Mouse (Mus musculus) lung, adult 2 months (tissue): ENCODE measurements at regions not wholly inside any gene's neighbourhood (a gene's known extent, or its start where the extent isn't known, plus 50 kb on each side); places are given as distances from the start of the nearest gene placed in this dataset.

Experiments
- DNase-seq: peaks from one replicate; pipeline ENCODE4 v3.0.0; 2022
- H3K4me1 ChIP-seq: fragments of 200-500 bp; 2 replicates; pipeline ENCODE4 v1.6.1; 2011; ENCODE audit warnings: low read length; ENCODE audit not compliant: control insufficient read depth, insufficient read depth
- H3K4me3 ChIP-seq: fragments of 200-500 bp; replicated peaks from 2 replicates; pipeline ENCODE3; 2011; ENCODE audit warnings: low read depth, mild to moderate bottlenecking, control low read depth, low read length; ENCODE audit errors: extremely low read depth
- CTCF ChIP-seq: fragments of 200-500 bp; IDR thresholded peaks from 2 replicates; pipeline ENCODE4 v1.5.1; 2011; ENCODE audit warnings: mild to moderate bottlenecking, low read length, control low read depth; ENCODE audit not compliant: insufficient read depth
- POLR2A ChIP-seq: fragments of 200-500 bp; IDR thresholded peaks from 2 replicates; pipeline ENCODE4 v1.6.1; 2011; ENCODE audit warnings: low read depth, mild to moderate bottlenecking, control low read depth, low read length, borderline replicate concordance; ENCODE audit errors: extremely low read depth
- WGBS: fragments of 180-500 bp; shearing (Covaris S2); methylation state at CpG from one replicate; pipeline ENCODE4 v1.1.7; 2018; 5-methylcytosine and 5-hydroxymethylcytosine counted together

DNA sequence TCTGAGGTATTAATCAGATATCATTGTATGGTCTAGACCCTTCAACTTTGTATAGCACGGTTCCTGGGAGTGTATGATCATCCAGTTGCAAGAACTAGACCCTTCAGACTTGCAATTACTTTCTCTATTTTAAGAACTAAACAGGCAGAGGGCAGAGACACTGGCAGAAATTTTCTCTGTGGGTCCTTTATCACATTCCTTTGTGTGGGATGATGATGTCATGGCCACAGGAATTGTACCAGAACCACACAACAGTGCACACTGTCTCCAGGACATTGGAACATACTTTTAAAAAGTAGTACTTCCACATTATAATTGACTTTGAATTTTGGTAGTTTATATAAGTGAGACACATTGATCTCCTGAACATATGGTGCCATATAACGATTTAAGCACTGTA lies 674.2 kb downstream of the Rfpl4b start:
- DNase-seq: no peak
- TF ChIP-seq POLR2A: no peak
- TF ChIP-seq CTCF: no peak
- Histone ChIP-seq H3K4me1 (no peaks in the 10 kb centered on the region), H3K4me3 (no peak overlapping the region)
- 81% methylated on average over 2 of the region's 2 CpGs for WGBS

DNA sequence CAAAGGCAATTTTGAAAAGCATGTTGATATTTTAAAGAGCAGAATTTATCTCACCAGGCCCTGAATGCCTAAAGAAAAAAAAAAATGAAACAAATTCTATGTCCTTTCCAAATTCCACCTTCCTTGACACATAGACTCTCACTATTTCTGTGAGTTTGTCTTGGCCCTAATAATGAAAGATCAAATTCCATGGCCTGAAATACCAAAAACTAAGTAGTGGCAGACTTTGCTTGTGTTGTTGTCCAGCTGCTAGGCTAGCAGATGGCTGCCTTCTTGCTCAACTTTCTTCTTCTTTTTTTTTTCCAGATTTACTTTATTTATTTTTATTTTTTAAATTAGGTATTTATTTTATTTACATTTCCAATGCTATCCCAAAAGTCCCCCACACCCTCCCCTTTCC lies 682.4 kb downstream of the Rfpl4b start:
- Histone ChIP-seq H3K4me1 (no peaks in the 10 kb centered on the region), H3K4me3 (no peak overlapping the region)
- TF ChIP-seq POLR2A (no peak), CTCF (no peak)
- DNase-seq: no peak

DNA sequence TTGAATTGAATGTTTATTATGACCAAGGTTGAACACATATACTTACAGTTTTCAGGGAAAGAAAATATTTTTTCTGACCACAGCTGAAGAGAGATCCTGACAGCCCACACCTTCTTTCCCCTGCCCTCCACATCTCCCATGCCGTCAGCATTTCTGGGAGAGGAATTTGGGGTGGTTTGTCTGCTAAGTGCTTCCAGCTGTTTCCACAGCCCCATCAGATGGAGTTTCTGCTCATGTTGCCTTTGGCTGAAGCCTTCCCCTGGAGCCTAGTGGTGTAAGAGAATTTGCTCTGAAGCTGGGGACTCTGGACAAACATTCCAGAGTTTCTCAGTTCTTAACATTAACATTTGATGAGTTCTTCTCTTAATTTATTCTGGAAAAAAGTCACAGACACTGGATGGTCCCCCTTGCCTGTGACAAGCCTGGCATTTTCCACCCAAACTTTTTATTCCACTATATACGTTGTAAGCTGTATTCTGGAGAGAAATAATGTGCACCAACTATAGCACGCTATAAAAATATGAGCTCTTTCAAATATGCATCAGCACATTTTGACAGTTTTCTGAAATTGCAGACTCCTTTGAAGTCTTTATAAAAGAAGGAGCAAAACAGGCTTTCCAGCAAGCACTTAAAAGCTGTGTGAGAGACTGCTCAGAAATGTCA lies 699.5 kb downstream of the Rfpl4b start:
- H3K4me1 ChIP-seq: no peaks in the 10 kb centered on the region
- no peak overlapping the region for H3K4me3 ChIP-seq
- TF ChIP-seq POLR2A (no peak), CTCF (no peak)
- 58% methylated on average over 3 of the region's 3 CpGs for WGBS
- DNase-seq: no peak

DNA sequence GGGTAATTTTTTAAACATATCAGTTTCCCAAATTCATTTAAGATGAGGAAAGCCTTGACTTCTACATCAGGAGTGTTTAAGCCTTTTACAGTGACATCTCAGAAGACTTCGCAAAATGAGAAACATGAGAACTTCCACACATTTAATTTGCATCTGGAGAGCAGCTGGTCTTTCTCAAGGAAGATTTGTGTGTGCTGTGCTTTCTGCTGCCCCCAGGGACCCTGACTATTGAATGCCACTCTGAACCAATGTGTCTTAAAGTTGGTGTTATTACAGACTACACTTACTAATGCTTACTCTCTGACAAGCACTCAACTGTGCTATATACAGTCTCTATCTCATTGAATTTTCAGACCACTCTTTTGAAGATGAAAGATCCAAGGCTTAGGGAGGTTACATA lies 703.0 kb downstream of the Rfpl4b start:
- TF ChIP-seq CTCF: no peak
- no peak for TF ChIP-seq POLR2A
- H3K4me1 ChIP-seq: no peaks in the 10 kb centered on the region
- 91% methylated on average over 1 of the region's 1 CpGs for WGBS

DNA sequence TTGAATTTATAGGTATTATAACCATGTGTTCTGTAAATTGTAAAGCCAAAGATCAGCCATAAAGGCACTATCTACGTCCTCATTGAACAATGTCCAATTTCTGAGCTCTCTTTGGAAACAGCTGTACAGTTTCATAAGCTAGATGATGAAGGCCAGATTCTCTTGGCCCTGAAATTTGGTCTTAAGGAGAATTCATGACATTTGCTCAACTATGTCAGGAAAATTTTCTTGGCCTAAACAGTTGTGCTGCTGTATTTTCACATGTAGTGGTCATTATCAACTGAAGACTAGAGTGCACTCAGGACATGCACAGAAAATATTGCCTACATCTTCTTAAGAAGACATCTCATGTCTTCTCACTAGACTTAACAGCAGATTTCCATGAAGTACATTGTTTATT lies 705.1 kb downstream of the Rfpl4b start:
- WGBS: 62% methylated on average over 1 of the region's 1 CpGs
- no peak for DNase-seq
- TF ChIP-seq POLR2A: no peak
- no peak for TF ChIP-seq CTCF
- H3K4me3 ChIP-seq: no peak overlapping the region
- H3K4me1 ChIP-seq: no peaks in the 10 kb centered on the region

More for the DNA sequence above, 703.0 kb downstream of the Rfpl4b start:
- no peak for DNase-seq
- no peak overlapping the region for H3K4me3 ChIP-seq

DNA sequence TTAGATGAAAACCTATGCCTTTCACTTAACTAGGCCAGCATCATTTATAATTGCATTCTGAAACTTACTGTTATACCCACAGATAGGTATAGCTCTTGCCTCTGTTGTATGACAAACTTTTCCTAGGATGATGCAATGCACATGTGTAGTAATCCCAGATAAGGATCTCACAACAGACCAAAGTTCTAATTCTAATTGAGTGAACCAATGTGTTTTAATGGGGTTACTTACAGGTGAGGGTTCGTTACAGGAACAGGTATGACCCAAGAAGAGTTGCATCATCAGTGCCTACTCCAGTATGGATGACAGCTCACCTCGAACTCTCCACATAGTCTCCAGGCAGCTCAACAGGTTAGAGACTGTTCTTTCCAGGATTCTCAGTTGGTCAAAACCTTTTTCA lies 707.4 kb downstream of the Rfpl4b start:
- Histone ChIP-seq H3K4me3 (no peak overlapping the region), H3K4me1 (no peaks in the 10 kb centered on the region)
- WGBS: 65% methylated on average over 2 of the region's 2 CpGs
- no peak for DNase-seq
- no peak for TF ChIP-seq POLR2A

DNA sequence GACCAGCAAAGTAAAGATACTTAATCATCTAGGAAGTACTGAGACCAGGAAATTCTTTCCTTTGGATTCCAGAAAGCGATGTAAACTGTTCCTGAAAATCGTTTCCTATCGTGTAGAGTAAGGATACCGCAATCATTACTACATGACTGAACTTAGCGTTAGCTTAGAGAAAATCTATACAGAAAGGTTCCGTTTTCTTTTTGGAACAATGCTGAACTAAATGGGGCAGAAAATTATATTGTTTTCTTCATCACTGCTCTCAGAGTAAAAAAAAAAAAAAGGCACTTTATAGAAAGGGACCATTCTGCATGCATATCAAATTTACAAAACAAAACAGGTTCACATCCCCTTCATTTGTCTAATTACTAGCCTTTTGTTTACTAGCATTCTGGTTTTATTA lies 713.0 kb downstream of the Rfpl4b start:
- Histone ChIP-seq H3K4me1 (no peaks in the 10 kb centered on the region), H3K4me3 (no peak overlapping the region)
- DNase-seq: no peak
- 63% methylated on average over 6 of the region's 6 CpGs for WGBS
- no peak for TF ChIP-seq CTCF
- no peak for TF ChIP-seq POLR2A

DNA sequence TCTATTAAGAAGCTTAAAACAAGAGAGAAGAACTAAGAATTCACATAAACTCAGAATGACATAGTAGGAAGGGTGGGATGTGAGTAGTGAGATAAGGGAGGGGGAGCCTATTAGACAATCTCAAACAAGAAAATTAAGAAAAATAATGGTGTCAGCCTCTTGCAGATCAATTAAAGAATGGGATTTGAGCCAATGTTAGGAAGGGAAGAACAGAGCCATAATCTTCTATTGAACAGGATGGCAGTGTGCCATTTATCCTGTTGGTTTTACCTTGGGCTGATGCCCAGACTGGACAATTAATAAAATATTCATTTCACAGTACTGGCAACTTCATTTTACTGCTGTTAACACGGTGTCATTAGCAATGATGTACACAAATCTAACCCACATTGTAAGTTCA lies 718.0 kb downstream of the Rfpl4b start:
- Histone ChIP-seq H3K4me1 (no peaks in the 10 kb centered on the region), H3K4me3 (no peak overlapping the region)
- TF ChIP-seq CTCF: no peak
- TF ChIP-seq POLR2A: no peak
- WGBS: 28% methylated on average over 1 of the region's 1 CpGs
- DNase-seq: no peak

DNA sequence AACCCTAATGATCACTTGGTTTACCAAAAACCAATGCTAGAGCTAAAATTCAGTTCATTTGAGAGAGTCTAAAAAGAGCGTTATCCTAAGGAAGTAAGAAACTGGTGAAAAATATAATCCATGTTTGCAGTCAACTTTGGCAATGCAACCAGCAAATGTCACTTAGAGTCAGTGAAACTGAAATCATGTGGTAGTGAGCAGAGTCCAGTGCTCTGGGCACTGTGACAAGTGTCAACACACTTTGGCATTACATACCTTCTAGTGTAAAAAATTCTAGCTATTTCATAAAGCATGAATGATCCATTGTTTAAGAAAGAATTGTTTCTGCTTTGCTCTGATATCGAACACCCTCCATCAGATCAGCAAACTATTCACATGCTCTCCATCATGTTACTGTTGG lies 743.1 kb downstream of the Rfpl4b start:
- WGBS: 67% methylated on average over 2 of the region's 2 CpGs
- TF ChIP-seq POLR2A (no peak), CTCF (no peak)
- Histone ChIP-seq H3K4me3 (no peak overlapping the region), H3K4me1 (no peaks in the 10 kb centered on the region)
- no peak for DNase-seq

DNA sequence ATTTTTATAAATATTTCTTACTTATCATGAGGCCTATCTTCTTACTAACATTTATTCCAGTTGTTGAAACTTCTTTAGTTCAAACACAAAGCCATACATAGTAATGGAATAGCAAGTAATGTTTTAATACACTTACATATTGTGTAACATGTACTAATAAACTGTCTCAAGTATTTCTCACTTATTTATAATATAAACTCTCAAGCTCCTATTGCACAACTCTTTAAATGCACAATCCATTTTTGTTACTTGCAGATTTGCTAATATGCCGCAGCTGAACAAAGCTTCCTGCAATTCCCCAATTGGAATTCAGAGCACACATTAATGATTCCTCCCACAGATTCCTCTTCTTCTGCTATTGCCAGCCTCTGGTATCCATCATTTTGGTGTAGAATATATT lies 749.2 kb downstream of the Rfpl4b start:
- DNase-seq: no peak
- Histone ChIP-seq H3K4me3 (no peak overlapping the region), H3K4me1 (no peaks in the 10 kb centered on the region)
- WGBS: 74% methylated on average over 1 of the region's 1 CpGs
- TF ChIP-seq CTCF (no peak), POLR2A (no peak)
